Mouse (Mus musculus) layer of hippocampus, postnatal 10 days (tissue): ENCODE results near the gene Rhox2f. TPM values are rescaled to one million over a fixed set of nuclear protein-coding genes. Genes with fewer than 3 reads are reported as not detected.
"Not testable (repeated sequence)": the region's sequence is repeated elsewhere in the genome, so short reads cannot be mapped to it uniquely, and the experiment has no call there.

Experiments used
- DNase-seq, 2 experiments: peaks; one replicate each; pipeline ENCODE4 v3.0.0; 2021; ENCODE audit warnings: low spot score in 2 of 2
- long read RNA-seq: library from polyadenylated mRNA; stranded (forward); transcript quantifications from one replicate; pipeline ENCODE4 v2.0.0, GENCODE M21; 2023
- total RNA-seq, 2 experiments: library from RNA; stranded (reverse); gene quantifications; 2 replicates each; pipeline ENCODE4 v1.2.3; 2021

The Rhox2f gene
- total RNA-seq = not detected
- long read RNA-seq = 0 reads

DNA sequence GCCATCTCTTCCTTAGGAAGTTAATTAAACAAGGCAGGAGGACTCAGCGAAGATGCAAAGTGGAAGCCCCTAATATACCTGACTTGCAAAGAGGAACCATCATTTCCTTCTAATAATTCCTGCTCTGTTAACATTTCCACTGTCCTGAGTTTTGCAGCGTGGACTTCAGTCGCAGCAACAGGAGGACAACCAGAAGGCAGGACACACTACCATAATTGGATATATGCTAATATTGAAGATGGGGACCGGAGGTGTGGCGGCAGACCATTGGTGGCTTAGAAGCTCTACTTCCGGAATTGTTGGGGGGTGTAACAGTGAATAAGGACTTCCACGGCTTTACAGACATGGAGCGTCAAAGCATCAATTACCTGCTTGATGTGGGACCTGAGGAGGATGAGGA, at the start of gene Rhox2f:
Rhox2f (plus strand) TSS at position 301 of the 400 bp plus-strand sequence.
- not testable (repeated sequence) for DNase-seq

DNA sequence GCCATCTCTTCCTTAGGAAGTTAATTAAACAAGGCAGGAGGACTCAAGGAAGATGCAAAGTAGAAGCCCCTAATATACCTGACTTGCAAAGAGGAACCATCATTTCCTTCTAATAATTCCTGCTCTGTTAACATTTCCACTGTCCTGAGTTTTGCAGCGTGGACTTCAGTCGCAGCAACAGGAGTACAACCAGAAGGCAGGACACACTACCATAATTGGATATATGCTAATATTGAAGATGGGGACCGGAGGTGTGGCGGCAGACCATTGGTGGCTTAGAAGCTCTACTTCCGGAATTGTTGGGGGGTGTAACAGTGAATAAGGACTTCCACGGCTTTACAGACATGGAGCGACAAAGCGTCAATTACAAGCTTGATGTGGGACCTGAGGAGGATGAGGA, 41.1 kb upstream of the Rhox2f start, which contains the start of gene Rhox2e:
Rhox2e (plus strand) TSS at position 301 of the 400 bp plus-strand sequence.
- DNase-seq = not testable (repeated sequence)

DNA sequence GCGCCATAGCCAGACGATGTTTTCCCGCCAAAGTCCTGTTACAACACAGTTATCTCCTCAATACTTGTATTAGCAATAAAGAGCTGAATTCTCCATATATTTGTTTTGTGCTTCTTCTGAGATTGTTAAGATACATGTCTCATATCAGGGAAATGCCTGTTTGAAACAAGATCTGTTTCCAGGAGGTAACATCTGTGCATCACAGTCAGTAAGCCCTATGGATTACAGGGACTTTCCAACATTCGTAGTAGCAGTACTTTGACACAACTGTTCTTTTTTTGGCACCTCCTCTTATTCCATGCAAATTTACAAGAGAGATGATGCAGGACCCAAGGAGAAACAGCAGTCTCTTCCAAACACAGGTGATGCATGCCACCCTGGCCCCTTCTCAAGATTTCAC, 29.5 kb upstream of the Rhox2f start, which contains the start of gene Rhox3e:
Rhox3e (plus strand) TSS at position 301 of the 400 bp plus-strand sequence.
- DNase-seq = not testable (repeated sequence)

DNA sequence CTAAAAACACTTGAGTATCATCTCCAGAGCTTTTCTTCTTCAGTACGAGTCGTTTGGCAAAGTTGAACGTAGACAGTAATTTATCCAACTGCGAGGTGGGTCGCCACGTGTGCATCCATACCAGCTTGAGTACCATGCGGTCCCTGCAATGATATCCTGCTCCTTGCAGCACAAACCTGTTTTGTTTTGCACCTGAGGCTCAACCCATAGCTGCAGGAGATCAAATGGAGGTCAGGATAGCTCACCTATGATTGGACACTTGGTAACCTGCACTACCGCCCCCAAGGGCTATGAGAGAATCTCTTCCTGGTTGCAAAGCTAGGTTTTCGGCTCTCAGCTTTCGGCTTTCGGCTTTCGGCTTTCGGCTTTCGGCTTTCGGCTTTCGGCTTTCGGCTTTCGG, 14.1 kb upstream of the Rhox2f start, which contains the start of gene Rhox4e:
Rhox4e (plus strand) TSS at position 301 of the 400 bp plus-strand sequence.
- DNase-seq = not testable (repeated sequence)

DNA sequence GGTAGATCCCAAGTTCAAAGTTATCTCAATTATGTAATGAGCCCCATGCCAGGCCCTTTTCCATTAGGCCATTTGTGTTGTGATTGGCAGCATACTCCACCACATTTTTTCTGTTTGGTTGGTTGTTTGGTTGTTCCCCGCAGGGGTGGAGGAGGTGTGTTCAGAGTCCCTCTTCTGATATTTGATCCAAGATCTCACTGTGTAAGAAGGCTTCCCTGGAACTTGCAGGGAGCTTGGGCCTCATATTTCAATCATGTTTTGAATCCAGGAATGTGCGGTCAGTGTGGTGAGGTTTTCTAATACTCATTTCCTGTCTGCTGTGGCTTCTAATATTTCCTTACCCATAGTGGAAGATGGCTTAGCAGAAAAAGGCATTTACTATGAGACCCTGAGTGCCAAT, 1.4 kb downstream of the Rhox2f start:
- not testable (repeated sequence) for DNase-seq

DNA sequence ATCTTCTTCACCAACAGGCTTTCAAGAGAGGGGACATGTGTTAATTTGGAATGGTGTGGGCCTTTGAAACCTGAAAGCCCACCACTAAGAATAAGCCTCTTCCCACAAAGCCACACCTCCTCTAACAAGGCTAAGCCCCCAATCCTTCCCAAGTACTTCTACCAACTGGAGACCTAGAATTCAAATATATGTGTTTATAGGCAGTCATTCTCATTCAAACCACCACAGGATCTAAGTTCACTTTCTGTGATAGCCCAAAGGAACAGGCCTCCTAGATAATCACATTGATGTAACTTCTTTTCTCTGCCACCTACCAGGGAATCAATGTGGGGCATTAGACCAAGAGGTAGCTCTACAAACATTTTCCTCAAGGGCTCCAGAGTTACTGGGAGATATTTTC, 9.5 kb downstream of the Rhox2f start, which contains the start of gene Rhox3f:
Rhox3f (plus strand) TSS at position 301 of the 400 bp plus-strand sequence.
- DNase-seq = not testable (repeated sequence)

DNA sequence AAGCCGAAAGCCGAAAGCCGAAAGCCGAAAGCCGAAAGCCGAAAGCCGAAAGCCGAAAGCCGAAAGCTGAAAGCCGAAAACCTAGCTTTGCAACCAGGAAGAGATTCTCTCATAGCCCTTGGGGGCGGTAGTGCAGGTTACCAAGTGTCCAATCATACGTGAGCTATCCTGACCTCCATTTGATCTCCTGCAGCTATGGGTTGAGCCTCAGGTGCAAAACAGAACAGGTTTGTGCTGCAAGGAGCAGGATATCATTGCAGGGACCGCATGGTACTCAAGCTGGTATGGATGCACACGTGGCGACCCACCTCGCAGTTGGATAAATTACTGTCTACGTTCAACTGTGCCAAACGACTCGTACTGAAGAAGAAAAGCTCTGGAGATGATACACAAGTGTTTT, 36.4 kb downstream of the Rhox2f start, which contains the start of gene Rhox4f:
Rhox4f (minus strand) TSS at position 101 of the 400 bp plus-strand sequence.
- DNase-seq = not testable (repeated sequence)

Other genes starting within 250 kb of the Rhox2f start
- not detected for gene Rhox3a2, start 191.4 kb upstream of the Rhox2f start, total RNA-seq
- not detected for gene Rhox4a2, start 180.6 kb upstream of the Rhox2f start, total RNA-seq
- gene Rhox2b, start 159.3 kb upstream of the Rhox2f start, total RNA-seq = not detected
- not detected for gene Rhox4b, start 138.9 kb upstream of the Rhox2f start, total RNA-seq
- gene Rhox2c, start 117.7 kb upstream of the Rhox2f start, total RNA-seq = not detected
- not detected for gene Rhox3c, start 112.8 kb upstream of the Rhox2f start, total RNA-seq
- not detected for gene Rhox4c, start 91.1 kb upstream of the Rhox2f start, total RNA-seq
- gene Rhox2d, start 78.0 kb upstream of the Rhox2f start, total RNA-seq = not detected
- not detected for gene Rhox4d, start 57.0 kb upstream of the Rhox2f start, total RNA-seq
- not detected for gene Rhox2e, start 41.0 kb upstream of the Rhox2f start, total RNA-seq
- not detected for gene Rhox3e, start 29.4 kb upstream of the Rhox2f start, total RNA-seq
- not detected for gene Rhox4e, start 14.0 kb upstream of the Rhox2f start, total RNA-seq
- gene Rhox3f, start 9.6 kb downstream of the Rhox2f start, total RNA-seq = not detected
- gene Rhox4f, start 36.3 kb downstream of the Rhox2f start, total RNA-seq = not detected
- not detected for gene Rhox3g, start 57.2 kb downstream of the Rhox2f start, total RNA-seq
- gene Rhox2g, start 72.1 kb downstream of the Rhox2f start, total RNA-seq = not detected
- not detected for gene Rhox4g, start 79.9 kb downstream of the Rhox2f start, total RNA-seq
- gene Rhox3h, start 97.4 kb downstream of the Rhox2f start, total RNA-seq = not detected
- gene Rhox2h, start 101.9 kb downstream of the Rhox2f start, total RNA-seq = not detected
- not detected for gene Rhox5, start 233.4 kb downstream of the Rhox2f start, total RNA-seq